Mouse (Mus musculus) erythroblast, embryonic 14.5 days (primary cell): ENCODE measurements around the gene 4930513O06Rik. TPM values are rescaled to one million over a fixed set of nuclear protein-coding genes. Genes with fewer than 3 reads are reported as not detected.

Experiments used
- H3K27me3 ChIP-seq: 2 replicates; pipeline ENCODE4 v1.6.1; 2012; ENCODE audit warnings: inconsistent platforms; ENCODE audit not compliant: control insufficient read depth
- H3K36me3 ChIP-seq: 2 replicates; pipeline ENCODE4 v1.6.1; 2012; ENCODE audit warnings: mild to moderate bottlenecking, inconsistent platforms; ENCODE audit not compliant: control insufficient read depth
- H3K4me1 ChIP-seq: 2 replicates; pipeline ENCODE4 v1.6.1; 2012; ENCODE audit warnings: inconsistent platforms; ENCODE audit not compliant: control insufficient read depth
- H3K4me3 ChIP-seq: replicated peaks from 2 replicates; pipeline ENCODE3; 2012; ENCODE audit warnings: moderate library complexity, mild to moderate bottlenecking, inconsistent platforms
- H3K9me3 ChIP-seq: 2 replicates; pipeline ENCODE4 v1.6.1; 2012; ENCODE audit warnings: low read length, inconsistent platforms, mixed read lengths; ENCODE audit not compliant: control insufficient read depth
- GATA1 ChIP-seq: IDR thresholded peaks from 2 replicates; pipeline ENCODE4 v1.6.1; 2012; ENCODE audit warnings: low read length, inconsistent platforms, mixed read lengths
- TAL1 ChIP-seq: IDR thresholded peaks from 3 replicates; pipeline ENCODE4 v1.6.1; 2012; ENCODE audit warnings: low read length, inconsistent platforms, mixed read lengths
- polyA plus RNA-seq: library from polyadenylated mRNA; stranded (reverse); fragments of >175 nt; gene quantifications from 2 replicates; pipeline ENCODE4 v1.2.3, GENCODE M21; 2012

Gene 4930513O06Rik
- not detected in 2 replicates for polyA plus RNA-seq

GRCm38 (mm10) chrX:139085943-139086342 lies at the start of gene 4930513O06Rik:
Gene 4930513O06Rik, plus strand, starts transcription at chrX:139086243.
- Histone ChIP-seq H3K9me3 (no peaks in the 10 kb centered on the region), H3K4me1 (no peaks in the 10 kb centered on the region), H3K36me3 (no peaks in the 10 kb centered on the region), H3K4me3 (no peak within 1 kb of the TSS), H3K27me3 (no peaks in the 10 kb centered on the region)
- TF ChIP-seq GATA1 (no peak), TAL1 (no peak)

GRCm38 (mm10) chrX:139037666-139038065 lies 48.4 kb upstream of the 4930513O06Rik start:
- no peaks in the 10 kb centered on the region for H3K9me3 ChIP-seq
- H3K4me1 ChIP-seq = no peaks in the 10 kb centered on the region
- H3K36me3 ChIP-seq = no peaks in the 10 kb centered on the region
- no peaks in the 10 kb centered on the region for H3K27me3 ChIP-seq
- TF ChIP-seq GATA1 (no peak), TAL1 (no peak)
- no peak overlapping the region for H3K4me3 ChIP-seq

GRCm38 (mm10) chrX:139039314-139039713 lies 46.7 kb upstream of the 4930513O06Rik start:
- no peaks in the 10 kb centered on the region for H3K36me3 ChIP-seq
- H3K27me3 ChIP-seq = no peaks in the 10 kb centered on the region
- TF ChIP-seq GATA1 = no peak

GRCm38 (mm10) chrX:139041148-139041547 lies 44.9 kb upstream of the 4930513O06Rik start:
- H3K9me3 ChIP-seq = no peaks in the 10 kb centered on the region
- H3K4me1 ChIP-seq = no peaks in the 10 kb centered on the region
- H3K27me3 ChIP-seq = no peaks in the 10 kb centered on the region
- TF ChIP-seq GATA1 = no peak
- TF ChIP-seq TAL1 = no peak
- no peak overlapping the region for H3K4me3 ChIP-seq
- no peaks in the 10 kb centered on the region for H3K36me3 ChIP-seq

More at GRCm38 (mm10) chrX:139039314-139039713, 46.7 kb upstream of the 4930513O06Rik start:
- Histone ChIP-seq H3K4me3 (no peak overlapping the region), H3K4me1 (no peaks in the 10 kb centered on the region), H3K9me3 (no peaks in the 10 kb centered on the region)

GRCm38 (mm10) chrX:139051976-139052375 lies 34.1 kb upstream of the 4930513O06Rik start:
- TF ChIP-seq GATA1 (no peak), TAL1 (no peak)
- H3K36me3 ChIP-seq = no peaks in the 10 kb centered on the region
- no peaks in the 10 kb centered on the region for H3K27me3 ChIP-seq
- no peak overlapping the region for H3K4me3 ChIP-seq
- no peaks in the 10 kb centered on the region for H3K4me1 ChIP-seq
- no peaks in the 10 kb centered on the region for H3K9me3 ChIP-seq

- no peak overlapping the region for H3K4me3 ChIP-seq
- no peaks in the 10 kb centered on the region for H3K4me1 ChIP-seq
- H3K27me3 ChIP-seq = no peaks in the 10 kb centered on the region
- TF ChIP-seq TAL1 (no peak), GATA1 (no peak)
- H3K9me3 ChIP-seq = no peaks in the 10 kb centered on the region
- H3K36me3 ChIP-seq = no peaks in the 10 kb centered on the region
Measured at GRCm38 (mm10) chrX:139053149-139053548, 32.9 kb upstream of the 4930513O06Rik start.

- TF ChIP-seq GATA1 = no peak
- TF ChIP-seq TAL1 = no peak
- no peaks in the 10 kb centered on the region for H3K36me3 ChIP-seq
- no peaks in the 10 kb centered on the region for H3K27me3 ChIP-seq
- no peaks in the 10 kb centered on the region for H3K4me1 ChIP-seq
- no peak overlapping the region for H3K4me3 ChIP-seq
- H3K9me3 ChIP-seq = no peaks in the 10 kb centered on the region
Measured at GRCm38 (mm10) chrX:139064078-139064477, 22.0 kb upstream of the 4930513O06Rik start.

GRCm38 (mm10) chrX:139078493-139078892 lies 7.5 kb upstream of the 4930513O06Rik start:
- no peak for TF ChIP-seq GATA1
- Histone ChIP-seq H3K4me1 (no peaks in the 10 kb centered on the region), H3K4me3 (no peak overlapping the region), H3K36me3 (no peaks in the 10 kb centered on the region), H3K27me3 (no peaks in the 10 kb centered on the region), H3K9me3 (no peaks in the 10 kb centered on the region)

- H3K4me1 ChIP-seq = no peaks in the 10 kb centered on the region
- no peaks in the 10 kb centered on the region for H3K27me3 ChIP-seq
- TF ChIP-seq TAL1 = no peak
- no peak for TF ChIP-seq GATA1
- H3K36me3 ChIP-seq = no peaks in the 10 kb centered on the region
- no peak within 1 kb of the TSS for H3K4me3 ChIP-seq
- no peaks in the 10 kb centered on the region for H3K9me3 ChIP-seq
Measured at GRCm38 (mm10) chrX:139085077-139085476, 966 bp upstream of the 4930513O06Rik start, which contains the start of gene Serpina7. Gene Serpina7, minus strand, starts transcription at chrX:139085236.

- Histone ChIP-seq H3K4me1 (no peaks in the 10 kb centered on the region), H3K27me3 (no peaks in the 10 kb centered on the region), H3K36me3 (no peaks in the 10 kb centered on the region), H3K4me3 (no peak overlapping the region), H3K9me3 (no peaks in the 10 kb centered on the region)
- TF ChIP-seq GATA1 (no peak), TAL1 (no peak)
Measured at GRCm38 (mm10) chrX:139097197-139097596, 11.2 kb downstream of the 4930513O06Rik start.

- Histone ChIP-seq H3K4me1 (no peaks in the 10 kb centered on the region), H3K27me3 (no peaks in the 10 kb centered on the region), H3K4me3 (no peak overlapping the region), H3K9me3 (no peaks in the 10 kb centered on the region), H3K36me3 (no peaks in the 10 kb centered on the region)
- no peak for TF ChIP-seq GATA1
- TF ChIP-seq TAL1 = no peak
Measured at GRCm38 (mm10) chrX:139134031-139134430, 48.0 kb downstream of the 4930513O06Rik start.

Other genes with a start within 250 kb of the 4930513O06Rik start
- 0.01 TPM in 1 of 2 replicates, not detected in the other for gene Nrk, start 171.8 kb upstream of the 4930513O06Rik start, polyA plus RNA-seq
- gene Serpina7, start 1.0 kb upstream of the 4930513O06Rik start, polyA plus RNA-seq = not detected in 2 replicates
- gene 4933428M09Rik, start 93.0 kb downstream of the 4930513O06Rik start, polyA plus RNA-seq = not detected in 2 replicates
- not detected in 2 replicates for gene Mum1l1, start 123.8 kb downstream of the 4930513O06Rik start, polyA plus RNA-seq
- not detected in 2 replicates for gene Trap1a, start 247.4 kb downstream of the 4930513O06Rik start, polyA plus RNA-seq